Mouse (Mus musculus): ENCODE results near the gene Phf19.

Phf19 gene

GRCm38 (mm10) chr2:34938269-34939208 lies 24.7 kb upstream of the Phf19 start:
- no peak for DNase-seq

- DNase-seq = no peak
Observed at GRCm38 (mm10) chr2:34937460-34937859, 23.6 kb upstream of the Phf19 start.

GRCm38 (mm10) chr2:34927320-34927719 lies 13.5 kb upstream of the Phf19 start:
- DNase-seq = no peak

GRCm38 (mm10) chr2:34922729-34923128 lies 8.9 kb upstream of the Phf19 start:
- DNase-seq = no peak

GRCm38 (mm10) chr2:34920144-34920543 lies 6.3 kb upstream of the Phf19 start:
- no peak for DNase-seq

GRCm38 (mm10) chr2:34915103-34915502 lies 1.3 kb upstream of the Phf19 start:
- no peak for DNase-seq

GRCm38 (mm10) chr2:34914823-34915082 lies 927 bp upstream of the Phf19 start:
- no peak for DNase-seq

- peak; percentile 18 for DNase-seq
Observed at GRCm38 (mm10) chr2:34914069-34914822, 420 bp upstream of the Phf19 start.

GRCm38 (mm10) chr2:34912613-34913012 lies 1.2 kb downstream of the Phf19 start:
- DNase-seq = no peak

- DNase-seq = no peak
Observed at GRCm38 (mm10) chr2:34911871-34912270, 2.0 kb downstream of the Phf19 start.

GRCm38 (mm10) chr2:34909719-34910118 lies 4.1 kb downstream of the Phf19 start:
- no peak for DNase-seq

- no peak for DNase-seq
Observed at GRCm38 (mm10) chr2:34906861-34907604, 6.8 kb downstream of the Phf19 start.

- peak; percentile 69 for DNase-seq
Observed at GRCm38 (mm10) chr2:34906426-34906825, 7.4 kb downstream of the Phf19 start.

GRCm38 (mm10) chr2:34904849-34905542 lies 8.8 kb downstream of the Phf19 start:
- DNase-seq = peak; percentile 99

- no peak for DNase-seq
Observed at GRCm38 (mm10) chr2:34903652-34904405, 10.0 kb downstream of the Phf19 start.

- DNase-seq = peak; percentile 52
Observed at GRCm38 (mm10) chr2:34903191-34903590, 10.6 kb downstream of the Phf19 start.

- DNase-seq = peak; percentile 41
Observed at GRCm38 (mm10) chr2:34902731-34903130, 11.1 kb downstream of the Phf19 start.

- DNase-seq = no peak
Observed at GRCm38 (mm10) chr2:34901726-34902125, 12.1 kb downstream of the Phf19 start.

- peak; percentile 21 for DNase-seq
Observed at GRCm38 (mm10) chr2:34900412-34900811, 13.4 kb downstream of the Phf19 start.

GRCm38 (mm10) chr2:34899682-34900081 lies 14.1 kb downstream of the Phf19 start:
- peak; percentile 41 for DNase-seq

- DNase-seq = peak; percentile 44
Observed at GRCm38 (mm10) chr2:34897820-34898219, 16.0 kb downstream of the Phf19 start.

All from cerebellum, adult 9-11 months (tissue).